Mouse (Mus musculus): ENCODE data around the gene Cdkl3. TPM values are rescaled to one million over a fixed set of nuclear protein-coding genes. Genes with fewer than 3 reads are reported as not detected.

The Cdkl3 gene
- polyA plus RNA-seq, 1 experiment from 2014 or later = 10.6 TPM

DNA sequence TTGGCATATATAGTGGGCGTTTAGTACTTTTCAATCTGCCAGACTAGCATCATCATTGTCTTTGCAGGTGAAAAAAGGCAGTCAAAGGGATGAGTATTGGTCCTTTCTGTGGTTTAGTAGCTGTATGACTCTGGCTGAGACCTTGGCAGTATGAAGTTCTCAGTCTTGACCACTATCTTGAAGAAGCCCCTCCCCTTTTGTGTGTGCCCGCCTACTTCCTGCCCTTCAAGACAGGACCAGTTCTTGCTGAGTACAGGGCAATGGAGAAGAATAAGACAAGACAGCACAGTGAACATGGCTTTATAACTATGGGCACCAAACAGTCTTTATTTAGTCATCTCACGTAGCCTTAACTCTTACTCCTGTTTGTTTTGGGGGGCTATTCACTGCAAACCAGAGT, 93.0 kb downstream of the Cdkl3 start:
- H3K9me3 ChIP-seq (replicated peaks; ENCODE audit: low read length) = no peaks in the 10 kb centered on the region
- H3K27me3 ChIP-seq (ENCODE audit: insufficient read depth, low read length) = no peaks in the 10 kb centered on the region
- no peak for TF ChIP-seq CTCF (IDR thresholded peaks at IDR 0.05; ENCODE audit: low read depth)
- H3K4me3 ChIP-seq (replicated peaks; ENCODE audit: low read depth, low read length) = no peak overlapping the region
- H3K36me3 ChIP-seq (ENCODE audit: insufficient read depth, low read length) = no peaks in the 10 kb centered on the region
- no peak overlapping the region for H3K4me2 ChIP-seq (ENCODE audit: low read length)
- ATAC-seq (replicated peaks; ENCODE audit: low FRiP score, low read depth) (no peak), DNase-seq (ENCODE audit: low spot score) (no peak)
- peaks cover 24% of the 10 kb centered on the region for H3K4me1 ChIP-seq (replicated peaks; ENCODE audit: insufficient read depth, low read length)
- H3K9ac ChIP-seq (ENCODE audit: low read depth, low read length) = no peak overlapping the region
- H3K27ac ChIP-seq = no peak overlapping the region
- WGBS = 79% methylated on average over 3 of the region's 3 CpGs

DNA sequence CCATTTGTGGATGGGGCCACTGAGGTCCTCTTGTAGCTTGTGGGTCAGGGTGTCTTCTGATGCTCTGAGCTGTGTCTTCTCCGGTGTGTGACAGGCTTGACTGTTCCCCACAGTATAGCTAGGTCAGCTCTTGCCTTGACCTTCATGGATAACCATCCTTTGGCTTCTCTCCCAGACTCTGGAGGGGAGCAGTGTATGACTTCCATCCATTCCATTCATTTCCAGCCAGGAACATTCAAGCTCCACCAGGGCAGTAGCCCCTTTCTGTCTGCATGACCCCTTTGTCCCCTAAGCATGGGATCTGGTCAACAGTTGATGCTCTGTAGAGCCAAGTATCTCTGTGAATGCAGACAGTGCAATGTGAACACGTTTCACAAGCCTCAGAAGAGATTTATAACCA, 93.6 kb downstream of the Cdkl3 start:
- ATAC-seq (replicated peaks; ENCODE audit: low FRiP score, low read depth) (no peak), DNase-seq (ENCODE audit: low spot score) (no peak)
- TF ChIP-seq CTCF (IDR thresholded peaks at IDR 0.05; ENCODE audit: low read depth) = no peak
- Histone ChIP-seq H3K4me3 (replicated peaks; ENCODE audit: low read depth, low read length) (no peak overlapping the region), H3K36me3 (ENCODE audit: insufficient read depth, low read length) (no peaks in the 10 kb centered on the region), H3K4me2 (ENCODE audit: low read length) (peak overlapping the region; percentile 70; the same call in 1 of the 2 replicates), H3K9ac (ENCODE audit: low read depth, low read length) (no peak overlapping the region), H3K27ac (peak overlapping the region; percentile 100; the same call in 1 of the 2 replicates), H3K27me3 (ENCODE audit: insufficient read depth, low read length) (no peaks in the 10 kb centered on the region), H3K9me3 (replicated peaks; ENCODE audit: low read length) (no peaks in the 10 kb centered on the region), H3K4me1 (replicated peaks; ENCODE audit: insufficient read depth, low read length) (peaks cover 24% of the 10 kb centered on the region)
- 58% methylated on average over 2 of the region's 2 CpGs for WGBS

GRCm38 (mm10) chr11:52098398-52098946, 94.5 kb downstream of the Cdkl3 start, which contains the start of gene Ppp2ca:
Gene Ppp2ca, plus strand, starts transcription at chr11:52098681.
- Histone ChIP-seq H3K4me2 (ENCODE audit: low read length) (peak within 1 kb of the TSS; percentile 81), H3K9me3 (replicated peaks; ENCODE audit: low read length) (no peaks in the 10 kb centered on the region), H3K27me3 (ENCODE audit: insufficient read depth, low read length) (no peaks in the 10 kb centered on the region), H3K4me3 (replicated peaks; ENCODE audit: low read depth, low read length) (peak within 1 kb of the TSS; percentile 100), H3K27ac (peak within 1 kb of the TSS; percentile 100), H3K9ac (ENCODE audit: low read depth, low read length) (peak within 1 kb of the TSS; percentile 100), H3K4me1 (replicated peaks; ENCODE audit: insufficient read depth, low read length) (peaks cover 24% of the 10 kb centered on the region), H3K36me3 (ENCODE audit: insufficient read depth, low read length) (no peaks in the 10 kb centered on the region)
- DNase-seq (ENCODE audit: low spot score) (peak; percentile 99), ATAC-seq (replicated peaks; ENCODE audit: low FRiP score, low read depth) (peak; percentile 97)
- TF ChIP-seq CTCF (IDR thresholded peaks at IDR 0.05; ENCODE audit: low read depth) = no peak
- WGBS = under 1% methylated on average over 51 of the region's 53 CpGs

DNA sequence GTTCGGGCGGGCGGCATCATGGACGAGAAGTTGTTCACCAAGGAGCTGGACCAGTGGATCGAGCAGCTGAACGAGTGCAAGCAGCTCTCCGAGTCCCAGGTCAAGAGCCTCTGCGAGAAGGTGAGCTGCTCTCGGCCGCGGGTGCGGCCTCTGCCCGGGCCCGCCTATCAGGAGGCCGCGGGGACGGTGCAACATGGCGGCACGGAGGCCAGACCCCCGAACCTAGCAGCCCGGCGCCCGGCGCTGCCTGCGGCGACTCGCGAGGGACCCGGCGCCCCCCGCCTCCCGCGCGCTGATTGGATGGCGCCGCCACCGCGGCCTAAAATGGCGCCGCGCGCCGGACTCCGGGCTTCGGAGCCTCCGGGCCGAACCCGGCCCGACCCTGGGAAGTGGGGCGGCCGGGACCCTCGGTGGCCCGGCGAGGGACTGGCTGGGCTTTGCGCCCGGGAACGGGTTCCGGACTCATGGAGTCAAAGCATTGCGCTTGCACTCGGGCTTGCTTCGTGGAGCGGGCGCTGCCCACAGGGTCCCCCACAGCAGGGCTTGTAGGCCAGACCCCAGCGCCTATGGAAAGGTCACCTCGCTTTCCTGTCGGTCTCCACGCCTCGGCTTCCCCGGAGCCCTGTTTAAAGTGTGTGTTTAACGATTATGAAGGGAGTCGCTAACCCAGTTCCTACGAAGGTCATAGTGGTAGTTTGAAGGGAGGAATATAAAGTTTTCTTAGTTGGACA, 95.2 kb downstream of the Cdkl3 start:
- Histone ChIP-seq H3K4me2 (ENCODE audit: low read length) (peak overlapping the region; percentile 81), H3K4me3 (replicated peaks; ENCODE audit: low read depth, low read length) (peak overlapping the region; percentile 100), H3K4me1 (replicated peaks; ENCODE audit: insufficient read depth, low read length) (peaks cover 24% of the 10 kb centered on the region), H3K27me3 (ENCODE audit: insufficient read depth, low read length) (no peaks in the 10 kb centered on the region), H3K36me3 (ENCODE audit: insufficient read depth, low read length) (no peaks in the 10 kb centered on the region), H3K9me3 (replicated peaks; ENCODE audit: low read length) (no peaks in the 10 kb centered on the region), H3K27ac (peak overlapping the region; percentile 100), H3K9ac (ENCODE audit: low read depth, low read length) (peak overlapping the region; percentile 100)
- DNase-seq (ENCODE audit: low spot score) (peak; percentile 86), ATAC-seq (replicated peaks; ENCODE audit: low FRiP score, low read depth) (peak; percentile 80)
- no peak for TF ChIP-seq CTCF (IDR thresholded peaks at IDR 0.05; ENCODE audit: low read depth)
- 0% methylated on average over 57 of the region's 72 CpGs for WGBS

DNA sequence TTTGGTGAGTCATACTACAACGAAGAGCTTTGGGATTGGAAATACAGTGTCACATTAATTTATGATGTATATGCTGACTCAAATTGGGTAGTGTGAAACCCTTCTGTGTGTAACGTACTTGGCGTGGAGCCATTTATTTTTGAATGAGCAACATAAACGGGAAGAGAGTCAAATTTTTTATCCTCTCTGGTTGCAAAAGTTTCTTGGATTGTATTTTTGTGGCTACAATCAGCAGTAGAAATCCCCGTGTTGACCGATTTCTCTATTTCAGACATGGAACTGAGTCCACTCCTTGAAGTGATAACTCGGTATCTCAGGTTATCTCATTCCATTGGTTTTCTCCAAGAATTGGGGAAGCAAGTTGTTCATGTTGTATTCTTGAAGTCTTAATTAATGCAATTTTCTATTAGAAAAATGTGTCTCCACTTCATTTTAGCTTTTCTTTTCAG, 95.8 kb downstream of the Cdkl3 start:
- H3K36me3 ChIP-seq (ENCODE audit: insufficient read depth, low read length) = no peaks in the 10 kb centered on the region
- TF ChIP-seq CTCF (IDR thresholded peaks at IDR 0.05; ENCODE audit: low read depth) = no peak

DNA sequence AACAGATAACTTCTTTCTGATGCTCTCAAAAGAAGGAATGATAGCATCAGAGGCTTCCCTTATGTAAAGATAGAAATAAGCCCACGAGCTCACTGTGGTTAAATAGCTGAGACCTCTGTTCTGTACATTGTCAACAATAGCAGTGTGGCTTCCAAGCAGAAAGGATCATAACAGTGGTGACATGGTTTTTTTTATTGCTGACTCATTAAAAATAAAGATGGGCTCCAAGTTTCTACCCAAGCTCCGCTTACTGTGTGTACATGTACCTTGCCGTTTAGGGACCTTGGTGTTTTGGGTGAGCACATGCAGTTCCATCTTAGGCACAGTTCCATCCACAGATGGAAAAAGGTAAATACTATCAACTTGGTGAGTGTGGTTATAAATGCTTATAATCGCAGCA, 99.0 kb downstream of the Cdkl3 start:
- TF ChIP-seq CTCF (IDR thresholded peaks at IDR 0.05; ENCODE audit: low read depth) = no peak
- 79% methylated on average over 4 of the region's 4 CpGs for WGBS

More for the DNA sequence above, 95.8 kb downstream of the Cdkl3 start:
- Histone ChIP-seq H3K27me3 (ENCODE audit: insufficient read depth, low read length) (no peaks in the 10 kb centered on the region), H3K27ac (peak overlapping the region; percentile 100), H3K4me1 (replicated peaks; ENCODE audit: insufficient read depth, low read length) (peaks cover 24% of the 10 kb centered on the region), H3K4me2 (ENCODE audit: low read length) (peak overlapping the region; percentile 81), H3K4me3 (replicated peaks; ENCODE audit: low read depth, low read length) (peak overlapping the region; percentile 100), H3K9me3 (replicated peaks; ENCODE audit: low read length) (no peaks in the 10 kb centered on the region), H3K9ac (ENCODE audit: low read depth, low read length) (peak overlapping the region; percentile 100)
- WGBS = 2% methylated on average over 7 of the region's 7 CpGs
- DNase-seq (ENCODE audit: low spot score) (peak; percentile 40), ATAC-seq (replicated peaks; ENCODE audit: low FRiP score, low read depth) (no peak)

More for the DNA sequence above, 99.0 kb downstream of the Cdkl3 start:
- Histone ChIP-seq H3K9ac (ENCODE audit: low read depth, low read length) (no peak overlapping the region), H3K27ac (no peak overlapping the region), H3K27me3 (ENCODE audit: insufficient read depth, low read length) (no peaks in the 10 kb centered on the region), H3K4me2 (ENCODE audit: low read length) (no peak overlapping the region), H3K4me3 (replicated peaks; ENCODE audit: low read depth, low read length) (no peak overlapping the region), H3K36me3 (ENCODE audit: insufficient read depth, low read length) (no peaks in the 10 kb centered on the region), H3K9me3 (replicated peaks; ENCODE audit: low read length) (no peaks in the 10 kb centered on the region), H3K4me1 (replicated peaks; ENCODE audit: insufficient read depth, low read length) (peaks cover 19% of the 10 kb centered on the region)
- no peak for ATAC-seq (replicated peaks; ENCODE audit: low FRiP score, low read depth)
- no peak for DNase-seq (ENCODE audit: low spot score)

Data from kidney, postnatal 0 days (tissue).